In the genomic region with DNA sequence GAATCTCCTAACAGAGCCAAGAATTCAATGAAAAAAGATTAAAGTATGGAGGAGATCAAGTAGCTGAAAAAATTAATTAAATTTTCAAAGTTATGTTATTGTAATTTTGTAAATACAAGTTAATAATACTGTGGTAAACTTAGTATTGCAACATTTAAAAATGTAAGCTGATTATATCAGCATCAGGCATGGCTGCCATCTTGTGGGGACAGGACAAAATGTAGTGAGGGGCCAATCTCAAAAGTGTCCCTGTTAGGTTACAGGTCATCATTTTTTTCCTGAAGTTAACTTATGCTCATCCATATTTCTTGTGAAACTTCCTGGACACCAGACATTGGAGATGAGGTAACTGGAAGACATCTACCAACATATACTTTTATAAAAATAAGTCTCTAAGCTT, we compare ENCODE assay signal across 30 mouse cellular contexts. TPM values are rescaled to one million over a fixed set of nuclear protein-coding genes. Genes with fewer than 3 reads are reported as not detected.
DNase-seq lines count a peak whose midpoint lies in the region; ATAC-seq and TF ChIP-seq lines count a peak whose summit lies in the region.
"Had no signal": no experiment of that assay in that cellular context is flagged by ENCODE, and none has a peak within 500 bp of the region (broad histone marks: within the 10 kb centered on the region; RNA-seq: fewer than 3 reads in every experiment).

No protein-coding gene starts in this region.

- no peak for TF ChIP-seq POLR2A in cortical plate, adult 2 months (IDR thresholded peaks at IDR 0.05; ENCODE audit: extremely low read depth, insufficient read depth, low read length)

- no peaks in the 10 kb centered on the region for H3K27me3 ChIP-seq in hindbrain, postnatal 0 days (ENCODE audit: insufficient read depth, low read length)
- H3K27me3 ChIP-seq in hindbrain, embryonic 14.5 days (ENCODE audit: control insufficient read depth, insufficient read depth, low read length), result no peaks in the 10 kb centered on the region
- peaks cover 4% of the 10 kb centered on the region; the same call in 1 of the 2 replicates for H3K27me3 ChIP-seq in lung, embryonic 14.5 days (ENCODE audit: insufficient read depth, low read length)
- no peaks in the 10 kb centered on the region for H3K27me3 ChIP-seq in lung, postnatal 0 days (replicated peaks; ENCODE audit: insufficient read depth, low read length)
- H3K27me3 ChIP-seq: hindbrain, embryonic 15.5 days; intestine, embryonic 15.5 days had no signal

- intact Hi-C loops in heart, postnatal 10 days (cut with DNase I), result no loop called here

- TF ChIP-seq EP300 in lung, postnatal 0 days (IDR thresholded peaks at IDR 0.05), result no peak

- no peaks in the 10 kb centered on the region for H3K36me3 ChIP-seq in hindbrain, postnatal 0 days (ENCODE audit: insufficient read depth, low read length)
- H3K36me3 ChIP-seq in hindbrain, embryonic 14.5 days (replicated peaks; ENCODE audit: control insufficient read depth, insufficient read depth), result no peaks in the 10 kb centered on the region
- H3K36me3 ChIP-seq in lung, embryonic 14.5 days (ENCODE audit: insufficient read depth), result no peaks in the 10 kb centered on the region
- no peaks in the 10 kb centered on the region for H3K36me3 ChIP-seq in lung, postnatal 0 days (ENCODE audit: insufficient read depth, low read length)
- H3K36me3 ChIP-seq: embryonic facial prominence, embryonic 10.5 days; embryonic facial prominence, embryonic 13.5 days; heart, embryonic 12.5 days; heart, embryonic 15.5 days; hindbrain, embryonic 15.5 days; intestine, embryonic 15.5 days had no signal

- no peaks in the 10 kb centered on the region for H3K9me3 ChIP-seq in hindbrain, postnatal 0 days (ENCODE audit: low read length)
- no peaks in the 10 kb centered on the region for H3K9me3 ChIP-seq in hindbrain, embryonic 14.5 days (ENCODE audit: control insufficient read depth, low read length)
- no peaks in the 10 kb centered on the region for H3K9me3 ChIP-seq in lung, embryonic 14.5 days (ENCODE audit: low read depth, low read length)
- no peaks in the 10 kb centered on the region for H3K9me3 ChIP-seq in lung, postnatal 0 days (ENCODE audit: low read length)
- H3K9me3 ChIP-seq: embryonic facial prominence, embryonic 10.5 days; embryonic facial prominence, embryonic 13.5 days; forebrain, embryonic 13.5 days; heart, embryonic 12.5 days; heart, embryonic 15.5 days; hindbrain, embryonic 15.5 days; intestine, embryonic 15.5 days had no signal

- H3K4me1 ChIP-seq in hindbrain, postnatal 0 days (ENCODE audit: insufficient read depth, low read length), result no peaks in the 10 kb centered on the region
- H3K4me1 ChIP-seq in hindbrain, embryonic 14.5 days (replicated peaks; ENCODE audit: control insufficient read depth, insufficient read depth, low read length), result 0 out of 2 replicates have a peak, but pooled peaks cover 4% of the 10 kb centered on the region
- H3K4me1 ChIP-seq in lung, embryonic 14.5 days (ENCODE audit: insufficient read depth), result no peaks in the 10 kb centered on the region
- H3K4me1 ChIP-seq in lung, postnatal 0 days (ENCODE audit: insufficient read depth, low read depth, low read length), result no peaks in the 10 kb centered on the region
- no peaks in the 10 kb centered on the region for H3K4me1 ChIP-seq in cortical plate, adult 2 months (ENCODE audit: control insufficient read depth, insufficient read depth, low read length)
- H3K4me1 ChIP-seq: embryonic facial prominence, embryonic 10.5 days; embryonic facial prominence, embryonic 13.5 days; forebrain, embryonic 13.5 days; heart, embryonic 12.5 days; heart, embryonic 15.5 days; intestine, embryonic 15.5 days had no signal

- H3K27ac ChIP-seq in hindbrain, postnatal 0 days, result no peak overlapping the region
- H3K27ac ChIP-seq in hindbrain, embryonic 14.5 days, result no peak overlapping the region
- no peak overlapping the region for H3K27ac ChIP-seq in lung, embryonic 14.5 days (ENCODE audit: low read depth)
- H3K27ac ChIP-seq in lung, postnatal 0 days (ENCODE audit: low read length), result no peak overlapping the region
- H3K27ac ChIP-seq in cortical plate, adult 2 months (ENCODE audit: insufficient read depth, low read length), result no peak overlapping the region
- H3K27ac ChIP-seq: embryonic facial prominence, embryonic 10.5 days; embryonic facial prominence, embryonic 13.5 days; forebrain, embryonic 13.5 days; gastrocnemius, adult 2 months; heart, embryonic 15.5 days; hindbrain, embryonic 15.5 days; intestine, embryonic 15.5 days had no signal

- no peak overlapping the region for H3K4me2 ChIP-seq in hindbrain, postnatal 0 days (ENCODE audit: low read depth, low read length)
- H3K4me2 ChIP-seq in hindbrain, embryonic 14.5 days (replicated peaks), result no peak overlapping the region
- no peak overlapping the region for H3K4me2 ChIP-seq in lung, embryonic 14.5 days
- H3K4me2 ChIP-seq in lung, postnatal 0 days (replicated peaks; ENCODE audit: low read depth, low read length), result no peak overlapping the region
- H3K4me2 ChIP-seq: embryonic facial prominence, embryonic 13.5 days; forebrain, embryonic 13.5 days; heart, embryonic 12.5 days; heart, embryonic 15.5 days; hindbrain, embryonic 15.5 days; intestine, embryonic 15.5 days had no signal

- H3K4me3 ChIP-seq in hindbrain, postnatal 0 days (ENCODE audit: low read length), result no peak overlapping the region
- H3K4me3 ChIP-seq in hindbrain, embryonic 14.5 days (replicated peaks; ENCODE audit: low read length), result no peak overlapping the region
- H3K4me3 ChIP-seq in lung, embryonic 14.5 days (ENCODE audit: low read depth, low read length), result no peak overlapping the region
- H3K4me3 ChIP-seq in lung, postnatal 0 days (ENCODE audit: low read depth, low read length), result no peak overlapping the region
- no peak overlapping the region for H3K4me3 ChIP-seq in cortical plate, adult 2 months (ENCODE audit: insufficient read depth, low read length)
- H3K4me3 ChIP-seq: embryonic facial prominence, embryonic 10.5 days; embryonic facial prominence, embryonic 13.5 days; erythroblast, embryonic 14.5 days; forebrain, embryonic 13.5 days; gastrocnemius, adult 2 months; heart, embryonic 12.5 days; heart, embryonic 15.5 days; hindbrain, embryonic 15.5 days; intestine, embryonic 15.5 days had no signal

- peak; percentile 20 for DNase-seq in hindbrain, postnatal 0 days (ENCODE audit: low spot score)
- DNase-seq in hindbrain, embryonic 14.5 days (ENCODE audit: low spot score), result no peak
- peak; percentile 4 for DNase-seq in lung, embryonic 14.5 days
- DNase-seq in lung, postnatal 0 days (ENCODE audit: low spot score), result no peak
- no peak for DNase-seq in heart, postnatal 10 days
- DNase-seq: adrenal gland, adult 2 months; adrenal gland, postnatal 14 days; cerebellum, adult 18-20 months; cerebellum, adult 9-10 months; cerebellum, postnatal 25 days; embryo, embryonic 11 days; gastrocnemius, adult 2 months; gastrocnemius, postnatal 14 days; heart, adult 11 months; heart, postnatal 14 days; heart, postnatal 4 days had no signal

- H3K9ac ChIP-seq in hindbrain, postnatal 0 days (replicated peaks; ENCODE audit: low read length), result no peak overlapping the region
- no peak overlapping the region for H3K9ac ChIP-seq in hindbrain, embryonic 14.5 days
- H3K9ac ChIP-seq in lung, embryonic 14.5 days, result no peak overlapping the region
- H3K9ac ChIP-seq in lung, postnatal 0 days (replicated peaks; ENCODE audit: low read depth), result no peak overlapping the region
- H3K9ac ChIP-seq: embryonic facial prominence, embryonic 13.5 days; forebrain, embryonic 13.5 days; heart, embryonic 12.5 days; heart, embryonic 15.5 days; hindbrain, embryonic 15.5 days; intestine, embryonic 15.5 days had no signal

- TF ChIP-seq CTCF in hindbrain, postnatal 0 days (IDR thresholded peaks at IDR 0.05; ENCODE audit: low read depth), result peak; percentile 47
- 0 out of 2 replicates have a peak, but pooled peaks have one; percentile 10 for TF ChIP-seq CTCF in lung, embryonic 14.5 days (IDR thresholded peaks at IDR 0.05; ENCODE audit: low read depth)
- TF ChIP-seq CTCF in lung, postnatal 0 days (IDR thresholded peaks at IDR 0.05), result no peak
- peak; percentile 21; the same call in 1 of the 2 replicates for TF ChIP-seq CTCF in cortical plate, adult 2 months (IDR thresholded peaks at IDR 0.05; ENCODE audit: extremely low read depth, insufficient read depth, low read length)

- no peak for ATAC-seq in hindbrain, postnatal 0 days
- ATAC-seq in hindbrain, embryonic 14.5 days (ENCODE audit: low FRiP score), result no peak
- ATAC-seq in lung, embryonic 14.5 days (ENCODE audit: insufficient read depth), result no peak
- ATAC-seq in lung, postnatal 0 days, result no peak
- ATAC-seq: CD4-positive, CD25-positive, alpha-beta regulatory T cell, adult 4 months; forebrain, embryonic 13.5 days; forebrain, embryonic 16.5 days; intestine, embryonic 15.5 days had no signal

RNA-seq across cellular contexts. Expression of gene Grid2, which starts 4.9 kb away (rescaled TPM):
- 51.0 and 52.9 TPM in 2 replicates for total RNA-seq in hindbrain, postnatal 0 days (2014; rRNA removed)
- 19.5 and 21.2 TPM in 2 replicates for polyA plus RNA-seq in hindbrain, postnatal 0 days (2015; fragmentation: Nextera tagmentation; extraction: Ambion mirVana)
- polyA plus RNA-seq in hindbrain, embryonic 14.5 days (2014; fragmentation: Nextera tagmentation; extraction: Ambion mirVana), result 16.6 and 18.1 TPM in 2 replicates
- polyA plus RNA-seq in lung, embryonic 14.5 days (2014; fragmentation: Nextera tagmentation; extraction: Ambion mirVana), result 0.77 and 1.4 TPM in 2 replicates
- polyA plus RNA-seq in lung, postnatal 0 days (2015; fragmentation: Nextera tagmentation; extraction: Ambion mirVana), result 0.37 and 0.45 TPM in 2 replicates
- polyA plus RNA-seq in cortical plate, adult 2 months (2012; rRNA removed), result 8.2 and 9.0 TPM in 2 replicates
- under 1 TPM; 0.10 to 0.17 TPM for total RNA-seq in heart, postnatal 10 days (2021)
- total RNA-seq: adrenal gland, adult 2 months; common myeloid progenitor, adult 5-6 weeks; gastrocnemius, adult 2 months; MEL had no signal
- polyA plus RNA-seq: C2C12; CD4-positive, CD25-positive, alpha-beta regulatory T cell, adult 4 months; erythroblast, embryonic 14.5 days had no signal

Comparison
In these comparisons a context has a peak if more than half of its experiments do, and no peak if none do; other contexts are left out.
1. DNase-seq: peak in hindbrain, postnatal 0 days (single experiment) and lung, embryonic 14.5 days (single experiment); none in hindbrain, embryonic 14.5 days (single experiment), lung, postnatal 0 days (single experiment) and heart, postnatal 10 days (0 of 2).